Mouse (Mus musculus) monocyte, adult 5-6 weeks (primary cell): ENCODE measurements at regions not wholly inside any gene's neighbourhood (a gene's known extent, or its start where the extent isn't known, plus 50 kb on each side); places are given as distances from the start of the nearest gene placed in this dataset.
A peak's percentile ranks its signal among the peaks of the same experiment; 100 is the strongest.

Source experiments
- ATAC-seq: fragments of 153-309, 156-312 bp; replicated peaks from 2 replicates; pipeline ENCODE4 v1.8.0; 2017; ENCODE audit warnings: mild to moderate bottlenecking; ENCODE audit not compliant: low TSS enrichment, insufficient number of reproducible peaks, severe bottlenecking, poor library complexity, low FRiP score

DNA sequence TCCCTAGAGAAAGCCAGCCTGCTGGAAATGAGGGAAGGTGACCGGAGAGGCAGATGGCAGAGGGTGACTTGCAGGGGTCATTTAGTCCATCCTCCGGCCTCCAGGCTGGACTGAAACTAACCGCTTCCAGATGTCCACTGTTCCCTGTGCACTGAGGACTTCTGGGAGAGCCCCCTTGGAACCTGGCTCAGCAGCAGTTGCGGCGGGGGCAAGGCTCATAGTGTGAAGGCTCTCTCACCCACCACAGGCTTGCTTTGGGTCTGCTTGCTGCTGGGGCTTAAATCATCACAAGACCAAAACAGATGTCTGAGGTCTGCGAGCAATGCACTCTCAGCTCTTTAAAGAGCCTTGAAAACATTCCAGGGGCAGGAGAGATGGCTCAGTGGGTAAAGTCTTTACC lies 132.2 kb upstream of the Ccnd2 start:
- ATAC-seq = no peak

DNA sequence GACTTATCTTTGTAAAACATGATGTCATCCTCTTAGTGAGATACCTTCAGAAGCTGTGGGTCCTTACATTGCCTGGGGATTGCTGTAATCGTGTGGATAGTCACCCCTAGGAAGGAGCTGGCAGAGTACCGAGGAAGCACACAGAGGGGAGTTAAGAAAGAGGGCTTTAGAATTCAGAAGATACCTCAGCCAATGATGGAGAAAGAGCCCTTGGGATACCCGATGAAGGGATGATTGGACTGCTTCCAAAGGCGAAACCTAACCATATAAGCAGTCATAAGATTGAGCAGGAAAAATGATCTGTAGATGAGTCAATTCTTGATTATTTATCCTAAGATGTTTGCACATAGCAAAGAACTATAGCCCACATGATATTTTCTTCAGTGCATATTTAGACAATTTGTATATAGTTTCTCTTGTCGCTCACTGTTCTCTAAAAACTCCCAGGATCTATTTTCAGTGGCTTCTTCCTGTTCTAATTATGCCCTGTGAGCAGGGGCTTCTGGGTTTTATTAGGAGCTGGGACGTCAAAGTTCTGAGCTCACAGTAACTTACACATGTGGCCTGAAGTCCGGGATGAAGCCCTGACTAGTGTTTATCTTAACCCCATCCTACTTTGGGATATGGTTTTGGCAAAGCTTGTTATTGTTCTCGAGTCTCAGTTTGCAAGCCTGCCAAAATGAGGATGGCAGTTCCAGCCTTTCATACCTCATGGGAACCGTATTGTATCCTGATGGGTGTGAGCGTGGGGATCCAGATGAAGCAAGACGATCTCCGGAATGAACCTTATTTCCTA lies 134.9 kb upstream of the Ccnd2 start:
- no peak for ATAC-seq

DNA sequence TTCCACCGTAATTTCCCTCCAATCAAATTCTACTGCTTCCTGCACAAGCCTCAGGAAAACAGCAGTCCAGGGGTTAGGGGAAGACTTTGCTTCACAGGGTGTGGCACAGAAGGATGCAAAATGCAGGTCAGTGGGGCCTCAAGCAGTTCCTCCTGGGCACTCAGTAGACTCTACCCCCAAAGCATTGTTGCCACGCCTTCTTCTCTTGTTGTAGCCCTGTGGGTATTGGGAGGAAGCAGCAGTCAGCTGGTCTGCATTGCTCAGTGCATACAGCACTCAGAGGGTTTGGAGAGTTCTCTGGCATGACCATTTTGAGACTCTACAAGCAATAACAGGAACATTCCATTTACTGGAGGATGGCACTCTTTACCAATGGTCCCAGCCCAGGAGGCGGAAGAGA lies 137.0 kb upstream of the Ccnd2 start:
- peak; percentile 66; the same call in 1 of the 2 replicates for ATAC-seq

DNA sequence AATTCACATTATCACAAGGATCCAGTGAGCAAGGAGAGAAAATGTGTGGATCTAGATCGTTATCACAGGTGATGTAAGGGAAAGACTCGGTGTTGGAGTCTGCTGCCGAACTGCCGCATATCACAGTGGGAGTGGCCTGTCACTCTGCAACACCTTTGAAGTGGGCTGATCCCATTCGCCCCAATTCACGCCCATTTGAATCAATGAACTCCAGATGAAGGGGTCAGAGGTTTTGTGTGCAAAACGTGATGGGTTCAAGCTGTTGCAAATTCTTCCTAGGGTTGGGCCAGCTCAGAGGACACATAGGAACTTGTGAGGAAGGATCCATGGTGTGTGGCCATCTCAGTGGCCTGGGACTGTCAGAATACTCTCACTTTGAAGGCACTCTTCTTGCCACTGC lies 139.9 kb upstream of the Ccnd2 start:
- ATAC-seq = no peak

DNA sequence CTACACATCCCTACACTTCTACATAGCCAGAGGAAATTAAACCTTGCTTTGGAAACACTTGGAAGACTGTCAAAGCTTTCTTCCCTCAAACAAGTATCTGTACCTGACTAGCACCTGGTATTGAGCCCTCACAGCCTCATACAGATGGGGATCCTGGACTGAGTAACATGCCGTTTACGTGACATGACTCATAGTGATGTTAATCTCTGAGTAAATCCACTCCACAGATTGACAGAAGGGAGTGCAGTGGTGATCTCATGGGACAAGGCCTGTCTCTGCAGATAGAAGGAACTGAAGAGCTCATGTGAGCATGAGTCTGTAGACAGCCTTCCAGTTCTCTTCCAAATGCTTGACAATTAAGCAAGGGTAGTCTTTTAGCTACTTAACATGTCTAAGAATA lies 141.8 kb upstream of the Ccnd2 start:
- ATAC-seq = no peak

DNA sequence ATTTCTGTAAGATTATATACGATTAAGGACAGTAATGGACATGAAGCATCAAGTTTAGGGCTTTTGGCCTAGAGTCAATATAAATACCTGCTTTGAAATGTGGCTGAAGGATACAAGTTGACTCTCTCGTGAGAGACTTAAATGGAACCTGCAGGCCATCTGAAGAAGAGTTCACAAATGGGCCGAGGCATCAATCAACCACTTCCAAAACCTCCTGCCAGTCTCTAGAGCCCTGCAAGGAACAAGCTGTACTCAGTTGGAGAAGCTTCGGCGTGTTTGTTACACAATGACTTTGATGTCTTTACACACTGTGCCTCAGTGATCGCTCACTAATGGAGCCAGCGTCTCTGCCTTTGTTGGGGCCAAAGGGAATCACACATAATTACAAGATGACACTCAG lies 146.1 kb upstream of the Ccnd2 start:
- no peak for ATAC-seq

DNA sequence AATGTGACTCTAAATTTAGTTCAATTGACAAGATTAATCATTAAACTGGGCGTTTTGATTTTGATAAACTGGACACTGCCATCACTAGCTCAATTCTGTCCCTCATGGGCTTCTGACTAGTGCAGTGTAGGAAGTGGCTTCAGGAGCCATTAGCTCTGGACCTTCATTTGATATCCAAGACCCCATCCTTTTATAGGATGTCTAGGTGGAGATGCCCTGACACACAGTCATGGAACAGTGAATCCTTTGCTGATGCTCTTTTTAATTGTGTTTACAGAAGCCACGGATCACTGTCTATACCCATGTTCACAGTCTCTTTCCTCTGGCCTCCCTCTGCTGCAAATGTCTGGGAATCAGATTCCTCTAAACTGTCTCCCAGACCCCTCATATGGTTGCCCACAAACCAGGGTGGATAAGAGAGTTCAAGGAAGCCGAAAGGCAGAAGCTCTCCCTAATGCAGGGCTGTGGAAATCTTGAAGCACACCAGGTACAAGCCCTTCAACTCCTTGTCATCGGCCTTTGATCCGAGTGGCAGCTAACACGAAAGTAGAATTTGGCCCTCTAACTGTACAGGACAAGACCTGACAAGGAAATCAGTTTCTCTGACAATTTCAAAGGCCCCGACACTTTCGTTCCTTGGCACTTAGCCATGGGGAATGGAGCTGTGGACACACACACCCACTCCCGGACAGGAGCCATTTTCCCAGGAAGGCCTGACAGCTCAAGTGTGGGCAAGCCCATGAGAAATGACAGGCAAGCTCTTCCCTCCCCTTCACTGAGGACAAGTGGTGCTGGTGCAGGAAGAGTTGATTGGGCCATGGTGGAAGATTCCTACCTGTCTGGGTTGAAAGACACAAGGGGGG lies 135.2 kb upstream of the Parp11 start:
- no peak for ATAC-seq

DNA sequence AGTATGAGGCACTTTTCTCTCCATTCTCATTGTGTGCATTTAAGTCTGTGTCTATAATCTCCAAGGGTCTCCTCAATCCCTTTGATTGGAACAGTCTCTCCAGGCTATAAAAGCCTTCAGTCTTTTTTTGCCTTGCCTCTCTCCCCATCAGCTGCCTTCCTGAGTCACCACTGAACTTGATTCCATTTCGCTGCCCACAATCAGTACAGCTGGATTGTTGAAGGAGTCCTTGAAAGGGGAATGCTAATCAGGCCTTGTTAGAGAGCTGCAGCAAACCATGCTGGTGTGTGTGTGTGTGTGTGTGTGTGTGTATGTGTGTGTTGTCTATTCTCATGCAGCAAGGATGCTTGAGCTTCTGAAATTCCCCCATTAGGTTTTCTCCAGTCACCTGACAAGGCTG lies 129.3 kb upstream of the Parp11 start:
- no peak for ATAC-seq

DNA sequence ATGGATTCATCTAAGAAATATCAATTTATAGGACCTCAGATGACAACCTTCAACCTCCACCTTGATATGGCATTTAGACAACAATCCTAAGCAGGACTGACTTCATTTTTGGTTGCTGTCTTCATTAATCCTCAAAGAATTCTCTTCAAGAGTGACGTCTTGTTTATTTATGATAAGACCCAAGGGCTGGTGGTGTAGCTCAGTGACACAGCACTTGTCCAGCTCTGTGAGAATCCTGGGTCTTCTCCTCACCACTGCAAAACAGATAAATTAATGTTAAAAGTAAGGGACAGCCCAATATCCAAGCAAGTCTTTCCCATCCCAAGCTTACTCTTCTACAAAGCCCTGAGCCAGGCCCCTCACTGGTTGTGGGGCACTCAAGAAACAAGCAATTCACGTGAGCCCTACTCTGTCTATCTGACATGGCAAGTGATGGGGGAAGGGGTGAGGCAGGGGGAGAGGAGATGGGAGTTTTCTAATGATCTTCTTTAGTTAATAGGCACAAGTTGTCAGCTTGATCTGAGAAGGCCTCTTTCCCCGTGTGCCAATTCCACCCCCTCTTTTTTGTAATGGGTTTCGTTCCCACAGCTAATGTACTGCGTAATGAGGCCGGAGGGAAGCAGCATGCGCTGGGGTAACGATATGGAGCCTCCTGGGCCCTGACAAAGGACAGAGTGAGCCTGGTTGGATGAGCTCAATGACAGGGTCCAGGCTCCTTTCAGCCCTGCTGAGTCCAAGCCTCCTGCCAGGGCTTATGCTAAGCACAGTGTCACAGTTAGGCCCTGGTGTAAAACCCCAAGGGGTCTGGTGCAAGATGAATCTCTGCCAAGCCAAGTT lies 127.7 kb upstream of the Parp11 start:
- ATAC-seq = no peak

DNA sequence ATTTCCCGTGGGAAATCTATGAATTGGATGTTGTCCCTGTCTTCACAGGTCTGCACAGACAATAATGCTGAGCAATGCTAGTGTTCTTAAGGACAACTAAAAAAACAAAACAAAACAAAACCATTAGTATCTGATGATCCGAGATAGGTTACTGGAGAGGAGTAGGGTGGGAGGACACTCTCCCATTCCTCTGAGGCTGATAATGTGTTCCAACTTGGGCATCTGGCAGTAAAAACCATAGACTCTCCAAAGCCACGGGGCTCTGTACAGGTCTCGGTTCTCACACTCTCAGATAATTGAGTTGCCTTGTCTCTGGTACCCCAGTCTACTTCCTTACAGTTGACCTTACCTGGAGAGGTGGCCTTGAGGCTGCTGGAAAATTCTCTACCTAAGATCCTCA lies 126.0 kb upstream of the Parp11 start:
- ATAC-seq = no peak

DNA sequence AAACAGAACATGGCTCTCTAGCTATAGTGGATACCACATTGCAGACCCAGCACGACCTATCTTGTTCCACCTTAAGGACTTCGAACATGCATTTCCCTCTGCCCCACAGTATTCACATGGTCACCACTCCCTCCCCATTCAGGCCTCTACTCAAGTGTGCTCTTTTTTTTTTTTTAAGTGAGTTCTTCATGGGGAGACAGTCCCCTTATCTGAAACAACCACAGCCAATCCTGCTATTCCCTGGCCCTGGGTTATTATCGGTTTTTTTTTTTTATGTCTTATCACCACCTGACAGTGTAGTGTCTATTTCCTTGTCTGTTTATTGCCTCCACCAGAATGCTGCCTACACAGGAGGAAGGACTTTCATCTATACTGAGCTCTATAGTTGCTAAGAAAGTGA lies 125.6 kb upstream of the Parp11 start:
- ATAC-seq = no peak

DNA sequence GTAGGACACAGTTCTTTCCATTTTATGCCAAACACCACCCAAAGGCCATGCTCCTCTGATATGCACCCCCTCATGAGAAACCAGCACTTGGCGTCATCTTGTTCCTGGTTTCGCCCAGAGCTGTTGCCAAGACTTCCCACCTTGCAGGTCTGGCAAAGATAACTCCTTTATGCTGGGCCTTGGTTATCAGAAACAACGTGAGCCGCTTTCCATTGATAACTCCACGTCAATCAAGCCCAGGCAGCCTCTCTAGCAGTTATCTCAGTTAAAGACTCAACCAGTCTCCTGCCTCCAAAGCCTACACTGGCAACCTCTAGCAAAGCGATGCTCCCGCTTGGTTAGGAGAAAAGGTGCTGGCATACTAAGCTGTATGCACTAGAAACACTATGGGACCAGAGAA lies 124.2 kb upstream of the Parp11 start:
- ATAC-seq = no peak

DNA sequence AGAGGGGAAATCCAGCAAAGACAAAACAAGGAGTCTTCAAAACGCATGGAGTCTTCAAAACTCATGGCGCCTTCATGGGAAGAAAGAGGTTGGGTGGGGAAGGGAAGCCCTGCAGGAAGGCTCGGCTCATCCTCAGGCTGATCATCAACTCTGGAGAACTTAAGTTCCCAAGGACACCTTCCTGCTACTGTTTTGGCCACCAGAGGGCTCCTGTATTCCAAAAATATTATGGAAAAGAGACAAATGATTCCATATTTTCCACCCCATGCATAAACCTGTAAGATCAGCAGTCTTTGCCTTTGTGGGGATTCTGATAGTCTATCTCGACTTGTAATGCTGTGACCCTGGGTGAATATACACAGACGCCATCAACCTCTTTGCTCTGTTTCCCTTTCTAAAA lies 121.7 kb upstream of the Parp11 start:
- ATAC-seq = no peak

DNA sequence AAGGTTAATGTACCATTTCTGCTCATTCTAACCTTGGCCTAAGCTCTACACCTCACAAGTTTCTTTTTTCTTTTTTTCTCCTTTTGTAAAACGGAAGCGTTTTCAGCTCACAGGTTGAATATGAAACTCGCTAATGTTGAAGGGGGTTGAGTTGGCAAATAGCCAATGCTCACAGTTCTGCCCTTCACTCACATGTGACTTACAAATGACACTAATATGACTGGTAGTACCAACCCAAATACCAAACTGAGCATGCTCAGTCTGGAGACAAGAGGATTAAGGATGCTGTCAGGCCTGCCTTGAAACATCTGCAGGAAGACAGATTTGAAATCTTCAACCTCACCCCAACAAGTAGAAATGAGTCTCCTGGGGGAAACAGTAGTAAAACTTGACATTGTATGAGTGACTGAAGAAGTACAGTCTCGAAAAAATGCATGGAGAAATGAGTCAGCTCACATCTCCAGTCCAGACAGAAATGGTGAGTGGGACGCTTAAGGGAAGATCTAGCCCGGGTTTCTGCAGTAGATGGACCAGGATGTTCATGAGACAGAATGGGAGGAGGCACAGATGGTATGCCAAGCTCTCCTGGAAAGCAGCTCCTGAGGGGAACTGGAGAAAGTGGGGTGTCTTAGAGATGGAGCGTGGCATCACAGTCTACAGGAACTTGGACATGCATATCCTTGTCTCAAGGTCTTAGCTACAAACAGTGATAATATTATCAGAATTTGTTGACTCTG lies 120.9 kb upstream of the Parp11 start:
- no peak for ATAC-seq

DNA sequence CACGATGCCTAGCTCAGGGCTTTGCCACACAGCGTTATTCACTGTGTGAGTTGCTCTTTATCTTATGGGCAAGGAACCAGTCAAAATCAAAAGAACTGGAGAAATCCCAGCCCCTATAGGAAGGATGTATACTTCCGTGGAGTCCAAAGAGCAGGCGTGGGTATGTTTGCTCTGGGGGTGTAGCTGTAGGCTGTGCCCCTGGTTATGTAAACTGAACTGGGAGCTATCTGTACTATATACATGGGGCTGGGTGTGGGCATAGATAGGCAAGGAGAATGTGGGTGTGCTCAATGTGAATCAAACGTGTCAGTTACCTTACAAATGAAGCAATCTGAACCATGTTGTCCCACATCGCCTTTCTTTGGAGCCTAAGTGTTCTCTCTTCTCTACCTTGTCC lies 120.3 kb upstream of the Parp11 start:
- ATAC-seq = no peak

DNA sequence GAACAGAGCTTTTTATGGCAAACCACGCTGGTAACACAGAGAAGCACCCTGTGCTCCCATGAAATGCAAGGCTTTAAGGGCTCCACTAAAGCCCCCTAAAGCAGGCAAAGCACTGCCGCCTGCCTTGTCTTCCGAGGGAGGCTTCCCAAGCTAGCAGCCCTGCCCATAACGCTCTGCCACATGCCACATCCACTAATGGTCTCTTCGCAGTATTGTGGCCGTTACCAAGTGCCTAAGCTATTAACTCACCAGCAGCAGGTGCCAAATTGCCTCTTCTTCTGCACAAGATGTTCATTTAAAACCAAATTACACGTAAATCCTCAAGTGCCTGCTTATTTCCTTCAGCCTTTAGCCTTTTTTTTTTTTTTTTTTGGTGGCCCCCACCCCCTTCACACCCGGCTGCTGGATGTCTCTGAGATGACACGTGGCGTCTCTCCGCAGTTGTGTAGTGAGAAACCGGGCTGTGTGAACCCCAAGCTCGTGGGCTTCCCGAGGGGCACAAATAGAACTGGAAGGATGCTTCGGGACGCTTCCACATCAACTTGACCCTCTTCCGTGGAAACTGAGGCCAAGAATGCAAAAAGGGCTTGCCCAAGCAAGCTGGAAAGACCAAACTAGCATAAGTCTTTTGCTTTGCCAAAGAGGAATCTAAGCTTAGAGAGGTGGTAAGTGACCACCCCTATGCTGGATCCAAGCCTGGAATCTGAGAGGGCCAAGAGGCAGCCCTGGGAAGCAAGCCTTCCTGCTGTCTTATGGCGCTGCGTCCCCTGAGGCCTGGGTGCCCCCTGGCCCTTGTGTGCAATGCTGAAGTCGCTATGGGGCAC lies 117.2 kb upstream of the Parp11 start:
- ATAC-seq = no peak

DNA sequence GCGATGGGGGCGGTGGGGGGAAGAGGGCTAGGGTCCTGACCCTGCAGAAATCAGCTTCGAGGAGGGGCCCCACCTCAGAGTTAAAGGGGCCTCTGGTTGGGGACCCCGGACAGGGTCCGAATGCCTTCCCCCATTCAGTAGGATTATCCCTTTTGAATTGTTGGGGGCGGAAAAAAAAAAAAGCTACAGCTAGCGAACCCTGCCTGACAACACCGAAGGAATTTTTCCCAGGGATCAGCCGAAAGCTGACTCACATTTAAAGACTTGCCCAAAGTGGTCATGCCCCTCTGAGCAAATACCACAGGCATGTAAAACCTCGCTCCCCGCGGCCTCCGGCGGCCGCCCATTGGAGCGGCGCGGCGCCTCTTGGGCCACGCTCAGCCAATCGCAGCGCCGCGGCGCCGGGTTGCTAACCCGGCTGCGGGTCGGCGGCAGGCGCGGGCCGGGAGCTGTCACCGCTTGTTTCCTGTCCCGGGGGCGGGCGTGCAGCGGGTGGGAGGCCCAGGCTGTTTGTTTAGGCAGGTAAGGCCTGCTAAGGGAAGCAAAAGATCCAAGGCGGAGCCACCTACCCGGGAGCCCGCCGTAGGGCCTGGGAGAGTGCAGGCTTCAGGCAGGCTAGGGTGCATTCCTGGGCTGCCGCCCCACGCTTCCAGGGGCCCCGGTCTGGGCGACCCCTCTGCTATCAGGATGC lies 116.5 kb upstream of the Parp11 start:
- 0 out of 2 replicates have a peak, but pooled peaks have one; percentile 57 for ATAC-seq
